Mouse (Mus musculus): Measurements from ENCODE around the gene Vmn1r36.
"Not testable (repeated sequence)": the region's sequence is repeated elsewhere in the genome, so short reads cannot be mapped to it uniquely, and the experiment has no call there.

The Vmn1r36 gene

GRCm38 (mm10) chr6:66719068-66719467 lies at the start of gene Vmn1r36:
Vmn1r36 (minus strand) TSS chr6:66719168.
- DNase-seq (ENCODE audit: low spot score in 2 of 2): not testable (repeated sequence)

GRCm38 (mm10) chr6:66729082-66729481 lies 10.1 kb upstream of the Vmn1r36 start, which contains the start of gene Vmn1r37:
Vmn1r37 (plus strand) TSS chr6:66729382.
- not testable (repeated sequence) for DNase-seq (ENCODE audit: low spot score in 2 of 2)

GRCm38 (mm10) chr6:66713854-66714253 lies 5.1 kb downstream of the Vmn1r36 start:
- DNase-seq (ENCODE audit: low spot score in 2 of 2): no peak

DNA sequence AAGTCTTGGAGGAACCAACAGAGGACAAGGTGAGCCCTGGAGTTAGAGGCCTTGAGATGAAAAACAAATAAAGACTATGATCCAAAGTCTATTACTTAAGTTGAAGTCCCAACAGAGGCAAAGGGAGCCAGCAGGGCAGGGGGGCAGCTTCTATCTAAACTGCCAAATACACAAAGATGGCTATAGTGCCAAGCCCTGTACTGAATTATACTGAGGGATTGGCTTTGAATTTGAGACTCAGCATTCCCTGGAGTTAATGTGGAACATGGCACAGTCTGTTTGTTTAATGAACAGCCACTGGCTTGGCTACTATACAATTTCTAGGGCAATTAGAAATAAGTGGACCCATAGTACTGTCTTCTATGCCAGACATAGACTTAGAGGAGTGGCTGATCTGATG lies 10.1 kb downstream of the Vmn1r36 start:
- DNase-seq (ENCODE audit: low spot score in 2 of 2): no peak

GRCm38 (mm10) chr6:66685806-66686205 lies 33.2 kb downstream of the Vmn1r36 start, which contains the start of gene Vmn1r35:
Vmn1r35 (minus strand) TSS chr6:66685906.
- DNase-seq (ENCODE audit: low spot score in 2 of 2): no peak
